Mouse (Mus musculus): Measurements from ENCODE around the gene Scnn1a.

Scnn1a gene

DNA sequence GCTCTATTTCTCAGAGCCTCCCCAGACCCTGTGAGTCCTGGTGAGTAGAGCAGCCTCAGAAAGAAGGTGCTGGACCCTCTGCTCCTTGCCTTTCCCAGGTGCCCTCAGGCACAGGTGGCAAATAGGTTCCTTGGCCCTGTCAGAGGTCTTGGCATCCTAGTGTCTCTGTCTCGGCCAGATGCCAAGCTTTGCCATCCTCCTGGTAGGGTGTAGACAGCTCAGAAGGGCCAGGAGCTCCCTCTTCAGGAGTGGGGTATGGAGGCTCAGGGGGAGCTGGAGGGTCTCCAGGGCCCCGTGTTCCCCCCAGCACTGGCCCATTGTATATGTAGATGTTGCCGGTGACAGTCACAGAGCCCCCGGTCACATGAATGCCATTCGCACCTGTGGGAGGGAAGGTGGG lies 13.4 kb upstream of the Scnn1a start:
- no peak for DNase-seq (ENCODE audit: extremely low read depth, insufficient read length, low spot score)

DNA sequence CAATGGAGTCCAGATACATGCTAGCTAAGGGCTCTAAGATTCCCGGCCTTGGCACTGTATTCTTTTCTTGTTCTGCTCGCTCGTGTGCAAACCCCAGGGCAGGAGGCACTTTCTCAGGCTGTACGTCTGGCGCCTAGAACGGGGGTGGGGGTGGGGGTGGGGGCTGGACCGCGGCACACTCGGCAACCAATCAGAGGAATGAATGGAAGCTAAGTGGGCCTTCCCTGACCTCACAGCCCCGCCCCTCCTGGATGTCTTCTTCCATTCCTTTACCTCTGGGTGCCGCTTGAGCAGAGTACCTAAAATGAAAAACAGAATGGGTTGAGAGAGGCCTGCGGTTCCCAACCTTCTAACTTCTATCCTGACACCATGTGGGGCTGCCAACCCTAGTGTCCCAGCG lies 11.5 kb upstream of the Scnn1a start:
- DNase-seq (ENCODE audit: extremely low read depth, insufficient read length, low spot score): no peak

GRCm38 (mm10) chr6:125309406-125309805 lies 11.1 kb upstream of the Scnn1a start:
- no peak for DNase-seq (ENCODE audit: extremely low read depth, insufficient read length, low spot score)

DNA sequence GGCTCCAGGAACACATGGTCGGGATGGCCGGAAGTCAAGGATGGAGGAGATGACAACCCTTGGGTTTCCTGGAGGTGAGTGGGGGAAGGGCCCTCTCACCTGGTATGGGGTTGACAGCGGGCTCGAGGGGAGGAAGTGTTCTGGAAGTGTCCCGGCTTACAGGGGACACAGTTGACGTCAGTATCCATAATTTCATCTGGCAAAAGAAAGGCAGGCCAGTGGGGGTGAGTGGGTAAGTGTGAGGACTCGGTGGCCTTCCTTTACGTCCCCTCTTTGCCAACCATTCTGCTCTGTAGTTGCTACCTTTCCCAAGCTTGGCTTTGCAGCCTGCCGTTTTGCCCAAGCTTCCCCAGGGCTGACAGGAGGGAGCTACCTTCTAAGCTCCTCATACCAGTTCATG lies 8.3 kb upstream of the Scnn1a start:
- DNase-seq (ENCODE audit: extremely low read depth, insufficient read length, low spot score): no peak

GRCm38 (mm10) chr6:125312581-125313355 lies 7.7 kb upstream of the Scnn1a start:
- DNase-seq (ENCODE audit: extremely low read depth, insufficient read length, low spot score): no peak

GRCm38 (mm10) chr6:125313546-125314230 lies 6.8 kb upstream of the Scnn1a start, which contains the start of gene Ltbr:
Ltbr (minus strand) TSS chr6:125313885.
- DNase-seq (ENCODE audit: extremely low read depth, insufficient read length, low spot score): peak; percentile 90

DNA sequence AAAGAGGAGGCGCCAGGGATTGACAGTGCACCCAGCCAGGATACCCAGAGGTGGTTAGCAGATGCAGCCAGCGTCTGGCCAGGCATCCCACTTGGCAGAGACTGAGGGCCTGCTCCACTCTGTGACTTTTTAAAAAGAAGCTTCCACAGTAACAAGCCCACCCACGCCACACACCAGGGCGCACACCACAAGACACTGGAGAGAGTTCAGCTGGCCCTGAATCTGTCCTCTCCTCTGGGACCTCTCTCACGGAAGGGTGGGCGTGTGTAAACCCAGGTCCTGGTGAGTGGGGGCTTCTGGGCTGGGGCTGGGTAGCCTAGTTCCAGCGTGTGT lies 6.3 kb upstream of the Scnn1a start:
- no peak for DNase-seq (ENCODE audit: extremely low read depth, insufficient read length, low spot score)

DNA sequence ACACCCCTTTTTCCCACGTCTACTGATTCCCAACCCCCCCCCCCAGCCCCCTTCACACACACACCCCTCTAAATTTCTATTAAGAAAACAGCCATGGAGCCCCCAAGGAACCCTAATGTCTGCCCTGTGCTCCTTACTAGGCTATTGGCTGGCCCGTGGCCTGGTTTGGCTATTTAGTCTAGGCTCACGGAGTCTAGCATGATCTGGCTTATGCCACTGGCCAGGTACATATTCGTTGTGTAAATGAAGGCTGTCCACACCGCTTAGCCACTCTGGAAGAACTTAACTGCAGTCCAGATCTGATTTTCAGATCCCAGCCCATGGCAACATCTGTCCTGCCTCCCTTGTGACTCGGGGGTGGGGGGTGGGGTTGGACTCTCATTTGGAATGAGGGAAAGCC lies 5.7 kb upstream of the Scnn1a start:
- DNase-seq (ENCODE audit: extremely low read depth, insufficient read length, low spot score): no peak

GRCm38 (mm10) chr6:125317077-125317476 lies 3.4 kb upstream of the Scnn1a start:
- DNase-seq (ENCODE audit: extremely low read depth, insufficient read length, low spot score): no peak

DNA sequence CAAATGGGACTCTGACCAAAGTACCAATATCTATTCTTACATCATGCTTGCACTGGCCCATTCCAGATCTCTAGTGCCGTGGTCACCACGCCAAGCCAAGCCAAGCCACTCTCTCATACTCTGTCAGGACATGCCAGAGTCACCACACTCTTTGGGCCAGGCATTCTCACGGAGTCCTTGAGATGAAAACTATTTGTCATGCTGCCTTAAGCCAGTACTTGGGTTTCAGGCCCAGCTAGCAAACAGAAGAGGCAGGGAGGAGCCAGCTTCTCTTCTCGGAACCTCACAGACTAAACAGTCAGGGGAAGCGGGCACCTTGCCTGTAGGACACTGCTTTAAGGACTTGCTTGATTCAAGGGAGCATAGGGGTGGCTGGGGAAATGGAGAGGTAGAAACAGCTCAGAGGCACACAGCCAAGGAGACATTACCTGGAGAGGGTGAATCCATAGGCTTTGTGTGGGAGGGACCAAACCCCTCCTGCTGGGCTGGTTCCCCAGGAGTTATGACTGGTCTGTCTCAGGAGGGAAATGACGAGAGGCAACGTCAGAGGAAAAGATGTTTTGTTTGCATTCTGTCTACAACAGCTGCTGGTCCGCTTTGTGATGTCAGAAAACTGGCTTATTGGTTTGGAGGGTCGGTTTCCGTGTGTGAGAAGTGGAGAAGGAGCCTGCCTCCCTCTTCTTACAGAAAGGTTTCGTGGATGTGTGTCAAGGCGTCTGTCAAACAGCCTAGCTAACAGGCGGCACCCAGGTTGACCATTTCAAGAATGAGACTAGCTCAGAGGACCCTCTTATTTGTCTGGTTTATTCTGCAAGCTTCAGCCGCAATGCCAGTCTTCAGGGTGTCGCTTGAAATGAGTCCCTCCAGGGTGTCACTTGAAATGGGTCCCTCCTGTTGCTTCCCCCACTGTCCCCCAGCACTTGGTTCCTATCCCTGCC lies 1.2 kb upstream of the Scnn1a start:
- DNase-seq (ENCODE audit: extremely low read depth, insufficient read length, low spot score): peak; percentile 44

DNA sequence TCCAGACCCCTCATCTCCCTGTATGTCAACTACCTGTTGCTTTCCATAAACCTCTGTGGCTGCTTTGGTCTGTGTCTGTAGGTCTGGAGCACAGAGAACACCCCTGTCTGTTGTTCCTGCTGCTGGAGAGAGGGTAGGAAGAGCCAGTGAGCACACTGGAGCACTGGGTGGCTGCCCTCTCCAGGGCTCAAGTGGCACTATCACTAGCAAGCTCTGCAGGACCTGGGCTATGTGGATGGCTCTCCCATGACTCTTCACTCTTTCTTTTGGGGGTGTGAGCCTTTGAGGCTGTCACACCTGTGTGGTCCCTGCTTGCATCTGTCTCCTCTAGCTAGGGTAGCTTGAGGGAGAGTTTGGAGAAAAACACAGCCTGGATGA lies 551 bp upstream of the Scnn1a start:
- DNase-seq (ENCODE audit: extremely low read depth, insufficient read length, low spot score): no peak

DNA sequence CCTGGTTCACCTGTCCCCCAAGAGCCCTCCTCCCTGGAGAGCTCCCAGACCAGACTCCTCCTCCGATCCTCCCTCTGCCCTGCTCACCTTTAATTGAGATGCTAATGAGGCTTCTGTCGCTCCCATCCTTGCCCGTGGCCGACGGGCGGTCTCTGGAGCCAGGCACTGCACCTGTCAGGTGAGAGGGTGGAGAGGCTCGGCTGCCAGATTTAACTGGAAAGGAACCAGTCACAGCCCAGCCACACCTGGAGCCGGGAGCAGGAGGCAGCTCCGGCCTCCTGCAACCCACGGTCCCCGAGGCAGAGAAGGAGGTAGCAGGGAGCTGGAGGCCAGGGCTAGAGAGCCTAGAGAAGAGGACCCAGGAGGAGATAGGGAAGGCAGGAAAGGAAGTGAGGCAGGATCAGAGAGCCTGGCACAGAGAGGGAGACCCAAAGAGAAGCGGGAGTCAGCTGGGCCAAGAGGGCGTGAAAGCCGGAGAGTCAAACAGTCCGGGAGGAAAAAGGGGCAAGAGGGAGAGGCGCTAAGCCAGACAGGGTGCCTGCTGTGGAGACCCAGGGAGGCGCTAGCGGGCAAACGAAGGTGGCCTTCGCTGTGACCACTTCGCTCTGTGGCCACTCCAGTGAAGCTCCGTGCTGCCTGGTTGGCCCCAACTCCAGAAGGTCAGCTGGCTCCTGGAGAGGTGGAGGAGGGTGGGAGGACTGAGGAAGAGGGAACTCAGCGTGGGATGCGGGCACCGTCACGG lies 826 bp downstream of the Scnn1a start:
- no peak for DNase-seq (ENCODE audit: extremely low read depth, insufficient read length, low spot score)

DNA sequence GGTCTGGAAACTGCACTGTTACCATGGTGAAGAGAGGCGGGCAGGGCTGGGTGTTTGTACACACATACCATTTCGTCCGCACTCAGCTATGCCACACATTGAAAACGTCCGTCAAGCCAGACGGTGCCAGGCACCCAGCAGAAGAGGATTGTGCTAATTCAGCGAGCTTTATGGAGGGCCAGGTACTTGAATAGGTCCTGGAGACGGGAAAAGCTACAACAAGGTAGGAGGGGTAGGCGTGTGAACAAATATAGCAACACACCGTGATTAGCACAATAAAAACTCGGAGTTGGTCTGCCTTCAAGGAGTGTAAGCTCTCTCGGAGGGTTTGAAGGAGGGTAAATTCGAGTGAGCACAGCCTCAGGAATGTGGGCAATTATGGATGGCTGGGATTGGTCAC lies 2.3 kb downstream of the Scnn1a start:
- no peak for DNase-seq (ENCODE audit: extremely low read depth, insufficient read length, low spot score)

GRCm38 (mm10) chr6:125323547-125323946 lies 3.1 kb downstream of the Scnn1a start:
- DNase-seq (ENCODE audit: extremely low read depth, insufficient read length, low spot score): peak; percentile 43

GRCm38 (mm10) chr6:125325337-125325736 lies 4.9 kb downstream of the Scnn1a start:
- no peak for DNase-seq (ENCODE audit: extremely low read depth, insufficient read length, low spot score)

GRCm38 (mm10) chr6:125328243-125328642 lies 7.8 kb downstream of the Scnn1a start:
- DNase-seq (ENCODE audit: extremely low read depth, insufficient read length, low spot score): no peak

DNA sequence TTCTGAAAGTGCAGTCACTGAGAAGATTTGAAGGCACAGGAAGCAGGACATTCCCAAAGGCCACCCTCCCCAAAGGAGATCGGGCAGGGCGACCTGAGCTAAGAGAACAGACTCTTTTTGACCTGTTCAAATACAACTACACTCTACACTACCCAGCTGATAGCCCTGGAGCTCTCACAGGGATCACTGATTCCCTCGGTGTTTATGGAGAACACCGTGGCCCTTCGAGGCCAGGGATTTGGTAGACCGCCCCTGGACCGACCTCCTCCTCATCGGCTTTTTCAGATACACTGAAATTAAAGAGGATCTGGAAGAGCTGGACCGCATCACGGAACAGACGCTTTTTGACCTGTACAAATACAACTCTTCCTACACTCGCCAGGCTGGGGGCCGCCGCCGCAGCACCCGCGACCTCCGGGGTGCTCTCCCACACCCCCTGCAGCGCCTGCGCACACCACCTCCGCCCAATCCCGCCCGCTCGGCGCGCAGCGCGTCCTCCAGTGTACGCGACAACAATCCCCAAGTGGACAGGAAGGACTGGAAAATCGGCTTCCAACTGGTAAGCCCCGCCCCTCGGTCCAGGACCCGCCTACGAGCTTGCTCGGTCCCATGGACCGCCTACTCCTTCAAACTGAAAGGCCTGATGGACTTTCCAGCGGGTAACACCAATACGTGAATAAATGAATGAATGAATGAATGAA lies 10.3 kb downstream of the Scnn1a start:
- DNase-seq (ENCODE audit: extremely low read depth, insufficient read length, low spot score): peak; percentile 90

GRCm38 (mm10) chr6:125333112-125333899 lies 12.8 kb downstream of the Scnn1a start:
- DNase-seq (ENCODE audit: extremely low read depth, insufficient read length, low spot score): no peak

- no peak for DNase-seq (ENCODE audit: extremely low read depth, insufficient read length, low spot score)
These were observed 13.9 kb downstream of the Scnn1a start for GRCm38 (mm10) chr6:125334356-125334755.

Measured in 3134 (cell line).